Mouse (Mus musculus) hindbrain, embryonic 16.5 days (tissue): ENCODE results near the gene Chchd5. TPM values are rescaled to one million over a fixed set of nuclear protein-coding genes. Genes with fewer than 3 reads are reported as not detected.

Experiments used
- ATAC-seq: fragments of 200-750 bp; cut with Nextera tagmentation; 2 replicates; pipeline ENCODE4 v1.8.0; 2017; ENCODE audit warnings: moderate TSS enrichment, moderate library complexity
- H3K27ac ChIP-seq: fragments of 300-500 bp; sonication (generic); 2 replicates; pipeline ENCODE4 v1.5.1; 2014; ENCODE audit warnings: low read depth, mild to moderate bottlenecking, control low read depth, low read length, moderate library complexity
- H3K27me3 ChIP-seq: fragments of 300-500 bp; sonication (generic); replicated peaks from 2 replicates; pipeline ENCODE4 v1.6.1; 2014; ENCODE audit warnings: low read length; ENCODE audit not compliant: control insufficient read depth, insufficient read depth
- H3K36me3 ChIP-seq: fragments of 300-500 bp; sonication (generic); 2 replicates; pipeline ENCODE4 v1.6.1; 2014; ENCODE audit warnings: mild to moderate bottlenecking, low read length, moderate library complexity, mixed read lengths; ENCODE audit not compliant: control insufficient read depth, insufficient read depth
- H3K4me1 ChIP-seq: fragments of 300-500 bp; sonication (generic); 2 replicates; pipeline ENCODE4 v1.6.1; 2014; ENCODE audit warnings: low read depth, low read length; ENCODE audit not compliant: control insufficient read depth, insufficient read depth
- H3K4me2 ChIP-seq: fragments of 300-500 bp; sonication (generic); 2 replicates; pipeline ENCODE4 v1.6.1; 2014; ENCODE audit warnings: mild to moderate bottlenecking, low read length, control low read depth, moderate library complexity
- H3K4me3 ChIP-seq: fragments of 300-500 bp; sonication (generic); 2 replicates; pipeline ENCODE4 v1.5.1; 2014; ENCODE audit warnings: mild to moderate bottlenecking, low read length, control low read depth, moderate library complexity
- H3K9ac ChIP-seq: fragments of 300-500 bp; sonication (generic); 2 replicates; pipeline ENCODE4 v1.6.1; 2014; ENCODE audit warnings: low read depth, mild to moderate bottlenecking, control low read depth, low read length, moderate library complexity
- H3K9me3 ChIP-seq: fragments of 300-500 bp; sonication (generic); 2 replicates; pipeline ENCODE4 v1.6.1; 2014; ENCODE audit warnings: mild to moderate bottlenecking, low read length, moderate library complexity; ENCODE audit not compliant: control insufficient read depth
- WGBS: fragments of 180-500 bp; shearing (Covaris S2); extraction: QIAGEN DNeasy Blood & Tissue Kit; methylation state at CpG from one replicate; pipeline ENCODE4 v1.1.7; 2014; 5-methylcytosine and 5-hydroxymethylcytosine counted together
- polyA plus RNA-seq: library from polyadenylated mRNA; unstranded; fragments of >200 nt; fragmentation: Nextera tagmentation; extraction: Ambion mirVana; gene quantifications from 2 replicates; pipeline ENCODE4 v1.2.1, GENCODE M21; 2015

Gene Chchd5
- polyA plus RNA-seq, 1 experiment from 2014 or later = 19.8 TPM

GRCm38 (mm10) chr2:129139906-129140305, 10.4 kb downstream of the Chchd5 start:
- Histone ChIP-seq H3K27me3 (no peaks in the 10 kb centered on the region), H3K36me3 (no peaks in the 10 kb centered on the region), H3K27ac (no peak overlapping the region), H3K4me1 (no peaks in the 10 kb centered on the region), H3K9ac (no peak overlapping the region), H3K4me2 (no peak overlapping the region), H3K4me3 (no peak overlapping the region), H3K9me3 (no peaks in the 10 kb centered on the region)
- ATAC-seq = no peak
- 56% methylated on average over 10 of the region's 10 CpGs for WGBS

DNA sequence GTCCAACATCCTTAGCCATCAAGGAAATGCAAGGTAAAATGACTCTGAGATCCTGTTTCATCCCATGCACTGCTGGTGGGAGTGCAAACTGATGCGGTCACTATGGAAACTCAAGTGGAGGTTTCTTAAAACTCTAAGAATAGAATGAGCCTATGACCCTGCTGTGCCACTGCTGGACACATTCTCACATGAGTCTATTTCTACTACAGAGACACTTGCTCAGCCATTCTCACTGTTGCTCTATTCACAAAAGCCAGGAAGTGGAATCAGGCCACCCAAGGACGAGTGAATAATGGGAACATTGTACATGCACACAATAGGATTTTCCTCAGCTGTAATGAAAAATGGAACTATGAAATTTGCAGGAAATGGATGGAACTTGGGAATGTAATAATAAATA, 19.3 kb downstream of the Chchd5 start:
- Histone ChIP-seq H3K9me3 (no peaks in the 10 kb centered on the region), H3K27ac (no peak overlapping the region), H3K4me1 (no peaks in the 10 kb centered on the region), H3K4me2 (no peak overlapping the region), H3K4me3 (no peak overlapping the region), H3K36me3 (no peaks in the 10 kb centered on the region), H3K9ac (no peak overlapping the region), H3K27me3 (no peaks in the 10 kb centered on the region)
- 22% methylated on average over 2 of the region's 2 CpGs for WGBS
- ATAC-seq = no peak

- Histone ChIP-seq H3K27me3 (no peaks in the 10 kb centered on the region), H3K4me3 (no peak overlapping the region), H3K9me3 (no peaks in the 10 kb centered on the region), H3K36me3 (no peaks in the 10 kb centered on the region), H3K4me2 (no peak overlapping the region), H3K27ac (no peak overlapping the region), H3K9ac (no peak overlapping the region), H3K4me1 (no peaks in the 10 kb centered on the region)
- no peak for ATAC-seq
- WGBS = 85% methylated on average over 5 of the region's 5 CpGs
Observed at GRCm38 (mm10) chr2:129150386-129150785, 20.9 kb downstream of the Chchd5 start.

GRCm38 (mm10) chr2:129151111-129151510, 21.6 kb downstream of the Chchd5 start:
- H3K27me3 ChIP-seq = no peaks in the 10 kb centered on the region
- no peaks in the 10 kb centered on the region for H3K36me3 ChIP-seq
- no peak overlapping the region for H3K4me2 ChIP-seq
- ATAC-seq = no peak
- H3K4me3 ChIP-seq = no peak overlapping the region
- H3K9me3 ChIP-seq = no peaks in the 10 kb centered on the region
- no peak overlapping the region for H3K27ac ChIP-seq
- 87% methylated on average over 9 of the region's 9 CpGs for WGBS
- H3K9ac ChIP-seq = no peak overlapping the region
- H3K4me1 ChIP-seq = no peaks in the 10 kb centered on the region

DNA sequence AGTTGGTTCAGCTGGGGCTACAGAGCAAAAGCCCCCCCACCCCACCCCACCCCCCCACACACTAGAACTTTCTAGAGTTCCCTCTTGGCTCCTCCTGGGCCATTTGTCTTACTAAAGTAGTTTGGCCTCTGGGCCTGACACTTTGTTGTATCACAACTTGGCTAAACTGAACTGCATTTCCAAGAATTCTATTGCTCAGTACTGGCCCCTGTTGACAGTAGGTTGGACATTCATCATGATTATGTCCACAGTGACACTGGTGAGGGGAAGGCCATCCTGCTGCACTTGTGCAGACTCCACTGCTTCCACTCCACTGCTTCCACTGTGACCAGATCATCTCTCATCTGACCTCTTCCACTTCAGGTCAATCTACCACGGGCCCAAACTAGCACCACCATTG, 23.3 kb downstream of the Chchd5 start:
- H3K4me1 ChIP-seq = no peaks in the 10 kb centered on the region
- no peak overlapping the region for H3K4me2 ChIP-seq
- no peak overlapping the region for H3K27ac ChIP-seq
- no peak overlapping the region for H3K4me3 ChIP-seq
- no peaks in the 10 kb centered on the region for H3K36me3 ChIP-seq
- no peak for ATAC-seq
- H3K9me3 ChIP-seq = no peaks in the 10 kb centered on the region
- WGBS = 47% methylated on average over 1 of the region's 1 CpGs
- no peaks in the 10 kb centered on the region for H3K27me3 ChIP-seq
- no peak overlapping the region for H3K9ac ChIP-seq

DNA sequence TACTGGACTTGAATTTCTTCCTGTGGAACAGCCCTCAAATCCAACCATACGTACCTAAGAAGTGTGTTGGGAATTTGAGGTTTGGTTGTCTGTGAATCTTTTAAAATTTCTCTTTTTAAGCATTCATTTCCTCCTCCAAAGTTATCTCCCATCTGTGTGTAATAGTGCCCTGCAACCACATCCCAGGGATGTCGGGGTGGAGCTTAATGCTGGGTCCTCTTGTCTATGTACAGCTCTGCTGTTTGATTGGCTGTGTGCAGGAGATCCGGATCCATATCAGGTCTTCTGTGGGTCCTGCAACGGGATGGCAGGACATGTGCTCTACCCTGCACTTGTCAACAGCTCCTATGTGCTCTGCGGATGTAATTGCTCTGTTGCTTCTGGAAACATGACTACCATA, 35.3 kb downstream of the Chchd5 start:
- H3K9ac ChIP-seq = no peak overlapping the region
- no peaks in the 10 kb centered on the region for H3K4me1 ChIP-seq
- no peak for ATAC-seq
- H3K27me3 ChIP-seq = no peaks in the 10 kb centered on the region
- no peaks in the 10 kb centered on the region; the same call in 1 of the 2 replicates for H3K9me3 ChIP-seq
- H3K4me3 ChIP-seq = no peak overlapping the region
- WGBS = 91% methylated on average over 5 of the region's 5 CpGs
- no peak overlapping the region for H3K4me2 ChIP-seq
- no peaks in the 10 kb centered on the region for H3K36me3 ChIP-seq
- no peak overlapping the region for H3K27ac ChIP-seq

- H3K27ac ChIP-seq = no peak overlapping the region
- no peaks in the 10 kb centered on the region for H3K36me3 ChIP-seq
- 65% methylated on average over 10 of the region's 10 CpGs for WGBS
- no peak overlapping the region for H3K4me3 ChIP-seq
- H3K4me1 ChIP-seq = no peaks in the 10 kb centered on the region
- H3K4me2 ChIP-seq = no peak overlapping the region
- H3K9me3 ChIP-seq = no peaks in the 10 kb centered on the region; the same call in 1 of the 2 replicates
- H3K27me3 ChIP-seq = no peaks in the 10 kb centered on the region
- no peak overlapping the region for H3K9ac ChIP-seq
- no peak for ATAC-seq
Observed at GRCm38 (mm10) chr2:129166466-129167463, 37.3 kb downstream of the Chchd5 start.

DNA sequence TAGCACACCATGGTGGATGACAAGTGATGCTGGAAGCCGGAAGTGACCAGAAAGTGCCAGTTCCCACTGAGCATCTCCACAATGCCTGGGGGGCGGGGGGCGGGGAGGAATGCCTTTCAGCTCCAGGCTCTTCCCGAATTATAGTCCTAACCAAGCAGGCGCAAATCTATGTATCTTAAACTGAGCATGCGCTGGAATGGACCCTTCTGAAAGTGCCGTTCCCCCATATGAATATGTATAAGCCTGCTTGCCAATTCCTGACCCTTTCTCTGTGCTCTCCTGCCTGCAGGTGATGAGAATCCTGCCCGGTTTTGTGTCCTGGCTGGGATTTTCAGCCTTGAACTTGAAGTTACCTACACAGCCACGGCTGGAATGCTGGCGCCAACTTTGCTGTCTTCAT, 43.9 kb downstream of the Chchd5 start:
- 41% methylated on average over 10 of the region's 10 CpGs for WGBS
- no peaks in the 10 kb centered on the region; the same call in 1 of the 2 replicates for H3K9me3 ChIP-seq
- no peak for ATAC-seq
- no peak overlapping the region for H3K9ac ChIP-seq
- H3K4me2 ChIP-seq = peak overlapping the region; percentile 31; the same call in 1 of the 2 replicates
- H3K27me3 ChIP-seq = no peaks in the 10 kb centered on the region
- no peak overlapping the region for H3K27ac ChIP-seq
- no peak overlapping the region for H3K4me3 ChIP-seq
- peaks cover 2% of the 10 kb centered on the region; the same call in 1 of the 2 replicates for H3K4me1 ChIP-seq
- no peaks in the 10 kb centered on the region for H3K36me3 ChIP-seq

DNA sequence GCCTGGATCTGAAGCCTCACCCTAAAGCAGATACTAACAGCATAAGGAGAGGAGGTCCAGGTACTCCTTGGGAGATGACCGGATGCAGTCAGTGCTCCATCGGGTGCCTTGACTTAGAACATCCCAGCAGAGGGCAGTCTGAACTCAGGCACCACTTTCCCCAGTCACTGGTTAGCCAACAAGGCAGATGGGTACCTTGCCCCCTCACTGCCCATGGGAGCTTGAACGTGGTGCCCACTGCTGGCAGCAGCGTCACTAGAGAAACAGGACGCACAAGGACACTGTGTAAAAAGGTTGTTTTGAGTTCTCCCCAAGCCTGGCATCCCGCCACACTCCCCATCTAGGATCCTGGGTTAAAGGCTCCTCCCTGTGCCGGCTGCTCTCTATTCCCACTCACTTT, 45.0 kb downstream of the Chchd5 start:
- H3K9ac ChIP-seq = no peak overlapping the region
- peaks cover 2% of the 10 kb centered on the region; the same call in 1 of the 2 replicates for H3K4me1 ChIP-seq
- H3K27ac ChIP-seq = no peak overlapping the region
- H3K4me2 ChIP-seq = peak overlapping the region; percentile 28
- peak; percentile 69 for ATAC-seq
- no peaks in the 10 kb centered on the region for H3K36me3 ChIP-seq
- no peaks in the 10 kb centered on the region for H3K9me3 ChIP-seq
- no peak overlapping the region for H3K4me3 ChIP-seq
- H3K27me3 ChIP-seq = no peaks in the 10 kb centered on the region
- 34% methylated on average over 7 of the region's 7 CpGs for WGBS
